Mouse (Mus musculus) midbrain, embryonic 14.5 days (tissue): ENCODE measurements around the gene Ankar. TPM values are rescaled to one million over a fixed set of nuclear protein-coding genes. Genes with fewer than 3 reads are reported as not detected.
A peak's percentile ranks its signal among the peaks of the same experiment; 100 is the strongest.

ENCODE experiments used
- ATAC-seq: fragments of 200-750 bp; cut with Nextera tagmentation; 2 replicates; pipeline ENCODE4 v1.8.0; 2017; ENCODE audit warnings: moderate number of reproducible peaks, moderate library complexity; ENCODE audit not compliant: low FRiP score, low TSS enrichment
- DNase-seq: peaks from one replicate; pipeline ENCODE4 v3.0.0-alpha.2; 2015
- H3K27ac ChIP-seq: fragments of 300-500 bp; sonication (generic); replicated peaks from 2 replicates; pipeline ENCODE4 v1.5.1; 2014; ENCODE audit warnings: mild to moderate bottlenecking, low read depth, low read length, moderate library complexity
- H3K27me3 ChIP-seq: fragments of 300-500 bp; sonication (generic); 2 replicates; pipeline ENCODE4 v1.6.1; 2014; ENCODE audit warnings: low read length, control low read depth, mixed read lengths; ENCODE audit not compliant: control insufficient read depth, insufficient read depth
- H3K36me3 ChIP-seq: fragments of 300-500 bp; sonication (generic); 2 replicates; pipeline ENCODE4 v1.6.1; 2014; ENCODE audit warnings: low read length, control low read depth; ENCODE audit not compliant: control insufficient read depth, insufficient read depth
- H3K4me1 ChIP-seq: fragments of 300-500 bp; sonication (generic); 2 replicates; pipeline ENCODE4 v1.6.1; 2014; ENCODE audit warnings: mild to moderate bottlenecking, antibody characterized with exemption, low read length, control low read depth; ENCODE audit not compliant: control insufficient read depth, insufficient read depth
- H3K4me2 ChIP-seq: fragments of 300-500 bp; sonication (generic); 2 replicates; pipeline ENCODE4 v1.6.1; 2014; ENCODE audit warnings: mild to moderate bottlenecking, low read length, moderate library complexity
- H3K4me3 ChIP-seq: fragments of 300-500 bp; sonication (generic); replicated peaks from 2 replicates; pipeline ENCODE4 v1.5.1; 2014; ENCODE audit warnings: low read depth, low read length
- H3K9ac ChIP-seq: fragments of 300-500 bp; sonication (generic); replicated peaks from 2 replicates; pipeline ENCODE4 v1.6.1; 2014; ENCODE audit warnings: mild to moderate bottlenecking, low read length, moderate library complexity
- H3K9me3 ChIP-seq: fragments of 300-500 bp; sonication (generic); 2 replicates; pipeline ENCODE4 v1.6.1; 2016; ENCODE audit warnings: low read length, control low read depth, mixed read lengths; ENCODE audit not compliant: control insufficient read depth
- WGBS: fragments of 180-500 bp; shearing (Covaris S2); extraction: QIAGEN DNeasy Blood & Tissue Kit; methylation state at CpG from one replicate; pipeline ENCODE4 v1.1.7; 2014; 5-methylcytosine and 5-hydroxymethylcytosine counted together
- polyA plus RNA-seq: library from polyadenylated mRNA; unstranded; fragments of >200 nt; fragmentation: Nextera tagmentation; extraction: Ambion mirVana; gene quantifications from 2 replicates; pipeline ENCODE4 v1.2.1, GENCODE M21; 2014

Gene Ankar
- polyA plus RNA-seq, 1 experiment from 2014 or later = not detected

DNA sequence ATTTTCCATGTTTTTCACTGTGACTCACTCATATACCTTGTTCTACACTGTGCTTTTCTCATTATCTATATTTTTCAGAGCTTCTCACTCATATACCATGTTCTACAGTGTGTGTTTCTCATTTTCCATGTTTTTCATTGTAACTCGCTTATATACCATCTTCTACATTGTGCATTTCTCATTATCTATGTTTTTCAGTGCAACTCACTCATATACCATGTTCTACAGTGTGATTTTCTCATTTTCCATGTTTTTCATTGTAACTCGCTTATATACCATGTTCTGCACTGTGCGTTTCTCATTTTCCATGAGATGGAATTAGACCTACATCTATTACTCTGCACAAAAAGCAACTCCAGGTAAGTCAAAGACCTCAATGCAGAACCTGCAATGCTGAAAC is 4.1 kb downstream of the Ankar start:
- H3K27me3 ChIP-seq = no peaks in the 10 kb centered on the region

DNA sequence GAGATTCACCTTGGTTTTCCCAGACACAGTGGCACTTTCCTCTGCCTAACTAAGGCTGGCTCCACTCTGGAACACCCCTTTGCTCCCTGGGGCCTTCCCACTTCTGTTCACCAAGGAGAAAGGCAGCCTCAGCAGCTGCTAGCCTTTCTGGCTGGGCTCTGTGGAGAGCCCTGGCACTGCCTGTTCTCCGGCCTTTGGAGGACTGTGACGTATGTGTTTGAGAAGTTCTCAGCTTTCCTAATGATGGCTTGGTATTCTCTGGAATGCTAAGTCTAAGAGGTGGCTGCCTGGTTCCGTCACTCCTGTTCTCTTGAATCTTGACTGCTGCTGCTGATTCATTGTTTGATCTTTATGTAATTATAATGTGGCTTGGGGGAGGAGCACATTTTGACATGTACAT is 27.3 kb downstream of the Ankar start:
- WGBS = 42% methylated on average over 3 of the region's 3 CpGs
- no peaks in the 10 kb centered on the region for H3K4me1 ChIP-seq
- H3K4me2 ChIP-seq = no peak overlapping the region
- H3K9me3 ChIP-seq = no peaks in the 10 kb centered on the region
- no peaks in the 10 kb centered on the region for H3K36me3 ChIP-seq
- DNase-seq (no peak), ATAC-seq (no peak)
- H3K4me3 ChIP-seq = no peak overlapping the region
- no peak overlapping the region for H3K27ac ChIP-seq
- H3K27me3 ChIP-seq = no peaks in the 10 kb centered on the region
- no peak overlapping the region for H3K9ac ChIP-seq

More for the DNA sequence above, 4.1 kb downstream of the Ankar start:
- Histone ChIP-seq H3K27ac (no peak overlapping the region), H3K36me3 (no peaks in the 10 kb centered on the region), H3K4me1 (no peaks in the 10 kb centered on the region), H3K9me3 (no peaks in the 10 kb centered on the region), H3K4me2 (no peak overlapping the region), H3K4me3 (no peak overlapping the region), H3K9ac (no peak overlapping the region)
- ATAC-seq (no peak), DNase-seq (no peak)
- 53% methylated on average over 3 of the region's 3 CpGs for WGBS

DNA sequence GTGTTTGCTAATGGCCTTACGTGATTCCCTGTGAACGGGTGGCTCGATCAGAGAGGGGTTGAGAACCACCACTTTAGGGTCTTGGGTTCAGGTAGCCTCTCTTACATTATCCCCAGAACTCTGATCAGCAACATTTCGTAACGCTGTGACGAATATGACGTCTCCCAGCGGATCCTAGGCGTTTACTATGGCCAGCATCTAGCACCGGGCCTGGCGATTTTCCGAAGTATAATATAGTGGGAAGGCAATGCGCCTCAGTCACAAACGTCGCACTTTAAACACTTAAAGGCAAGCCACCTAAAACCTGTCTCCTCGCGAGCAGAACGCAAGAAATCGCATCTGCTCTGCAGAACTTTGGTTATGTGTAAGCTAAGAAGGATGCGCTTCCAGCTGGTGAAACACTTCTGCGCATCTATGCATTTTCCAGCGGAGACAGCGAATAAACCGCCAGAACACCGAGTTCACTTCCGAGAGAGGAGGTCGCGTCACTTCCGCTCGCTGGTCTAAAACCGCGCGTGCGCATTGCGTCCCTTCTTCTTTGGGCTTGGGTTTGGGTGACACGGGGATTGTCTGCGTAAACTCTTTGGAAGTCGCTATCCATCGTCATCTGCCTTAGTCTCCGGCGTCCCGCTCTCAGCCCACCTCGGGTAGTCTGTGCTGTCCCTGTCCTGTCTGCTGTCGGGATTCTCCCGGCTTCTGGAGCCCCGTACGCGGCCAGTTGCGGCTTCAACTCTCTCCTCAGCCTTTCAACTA is 59.5 kb downstream of the Ankar start:
- ATAC-seq (peak; percentile 75), DNase-seq (peak; percentile 95)
- Histone ChIP-seq H3K9me3 (no peaks in the 10 kb centered on the region), H3K27me3 (no peaks in the 10 kb centered on the region), H3K36me3 (no peaks in the 10 kb centered on the region), H3K9ac (no peak overlapping the region), H3K27ac (peak overlapping the region; percentile 67), H3K4me1 (no peaks in the 10 kb centered on the region), H3K4me3 (peak overlapping the region; percentile 30), H3K4me2 (peak overlapping the region; percentile 56)
- WGBS = 39% methylated on average over 49 of the region's 49 CpGs

DNA sequence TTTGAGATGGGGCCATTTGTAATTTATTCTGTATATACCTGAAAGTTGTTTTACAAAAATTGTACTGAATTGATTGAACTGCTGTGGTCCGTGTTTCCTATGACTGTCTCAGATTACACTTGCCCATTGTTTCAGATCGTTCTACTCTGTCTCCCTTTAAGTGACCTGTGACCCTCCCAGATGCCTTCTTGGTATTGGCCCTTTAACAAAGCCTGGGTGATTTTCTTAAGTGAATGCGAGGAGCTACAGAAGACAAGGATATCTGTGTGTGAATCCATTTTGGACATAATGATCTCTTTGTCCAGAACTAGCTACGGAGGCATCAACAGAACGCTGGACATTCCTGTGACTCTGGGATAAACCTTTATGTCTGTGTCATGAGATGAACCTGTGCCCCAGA is 65.2 kb downstream of the Ankar start:
- no peaks in the 10 kb centered on the region for H3K4me1 ChIP-seq
- 18% methylated on average over 5 of the region's 5 CpGs for WGBS
- H3K9ac ChIP-seq = no peak overlapping the region
- DNase-seq (no peak), ATAC-seq (no peak)
- H3K4me3 ChIP-seq = no peak overlapping the region
- no peaks in the 10 kb centered on the region for H3K27me3 ChIP-seq
- no peak overlapping the region for H3K4me2 ChIP-seq
- peaks cover 39% of the 10 kb centered on the region for H3K36me3 ChIP-seq
- no peak overlapping the region for H3K27ac ChIP-seq
- H3K9me3 ChIP-seq = no peaks in the 10 kb centered on the region

DNA sequence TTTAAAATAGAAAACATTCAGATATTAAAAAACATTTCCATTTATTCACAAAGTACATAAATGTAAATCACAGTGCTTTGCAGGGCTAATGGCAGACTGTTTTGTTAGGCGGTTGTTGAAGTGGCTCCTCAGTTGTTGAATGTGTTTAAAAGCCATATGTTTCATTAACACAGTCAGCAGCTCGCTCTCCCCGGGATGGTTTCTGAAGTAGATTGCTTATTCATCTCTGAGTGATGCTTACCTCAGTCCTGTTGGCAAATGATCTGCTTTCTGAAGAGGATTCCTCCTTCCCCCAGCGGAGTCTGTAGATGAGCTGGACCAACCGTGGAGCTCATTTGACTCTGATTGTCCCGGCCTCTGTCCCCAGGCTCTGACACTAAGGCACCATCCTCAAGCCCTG is 88.2 kb downstream of the Ankar start:
- Histone ChIP-seq H3K27ac (no peak overlapping the region), H3K4me1 (no peaks in the 10 kb centered on the region), H3K4me2 (no peak overlapping the region), H3K9me3 (no peaks in the 10 kb centered on the region), H3K4me3 (no peak overlapping the region), H3K36me3 (peaks cover 96% of the 10 kb centered on the region), H3K9ac (no peak overlapping the region), H3K27me3 (no peaks in the 10 kb centered on the region)
- WGBS = 96% methylated on average over 6 of the region's 6 CpGs
- DNase-seq (no peak), ATAC-seq (no peak)

DNA sequence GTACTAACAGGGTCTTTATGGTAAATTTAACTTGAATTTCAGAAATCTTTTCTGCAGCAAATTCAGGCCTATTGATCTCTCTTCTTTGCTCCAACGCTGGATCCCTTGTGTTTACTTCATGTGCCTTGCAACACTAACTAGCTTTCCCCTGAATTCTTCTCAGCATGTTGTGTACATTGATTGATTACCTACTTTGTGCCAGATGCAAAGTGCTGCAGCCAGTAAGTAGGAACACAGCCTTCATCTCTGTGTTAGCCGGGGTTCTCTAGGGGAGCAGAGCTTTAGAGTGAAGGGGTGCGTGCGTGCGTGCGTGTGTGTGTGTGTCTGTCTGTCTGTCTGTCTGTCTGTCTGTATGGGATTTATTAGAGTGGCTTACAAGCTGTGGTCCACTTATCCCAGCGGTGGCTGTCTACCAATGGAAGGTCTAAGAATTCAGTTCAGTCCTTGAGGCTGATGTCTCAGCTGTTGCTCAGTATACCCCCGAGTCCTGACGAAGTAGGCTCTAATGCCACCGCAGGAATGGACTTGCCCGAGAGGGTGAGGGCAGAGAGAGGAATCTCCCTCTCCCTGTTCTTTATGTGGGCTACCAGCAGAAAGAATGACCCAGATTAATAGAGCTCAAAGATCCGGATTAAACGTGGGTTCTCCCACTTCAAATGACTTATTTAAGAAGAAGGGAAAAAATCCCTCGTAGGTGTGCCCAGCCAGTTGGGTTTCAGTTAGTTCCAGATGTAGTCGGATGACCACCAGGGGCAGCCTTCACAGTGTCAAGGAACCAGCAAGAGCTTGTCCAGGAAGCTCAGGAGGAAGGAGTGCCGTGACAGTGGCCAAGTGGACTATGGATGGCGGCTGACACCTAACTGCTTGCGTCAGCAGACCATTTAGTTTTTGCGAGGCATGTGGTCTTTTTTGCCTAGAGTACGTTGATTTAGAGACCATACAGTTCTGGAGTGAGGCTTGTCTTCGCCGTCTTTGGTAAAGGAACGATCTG is 90.2 kb downstream of the Ankar start:
- Histone ChIP-seq H3K4me1 (no peaks in the 10 kb centered on the region), H3K27ac (no peak overlapping the region), H3K27me3 (no peaks in the 10 kb centered on the region), H3K4me3 (no peak overlapping the region), H3K9me3 (no peaks in the 10 kb centered on the region), H3K9ac (no peak overlapping the region), H3K4me2 (no peak overlapping the region), H3K36me3 (peaks cover 93% of the 10 kb centered on the region)
- DNase-seq (peak; percentile 12), ATAC-seq (no peak)
- WGBS = 90% methylated on average over 23 of the region's 23 CpGs

DNA sequence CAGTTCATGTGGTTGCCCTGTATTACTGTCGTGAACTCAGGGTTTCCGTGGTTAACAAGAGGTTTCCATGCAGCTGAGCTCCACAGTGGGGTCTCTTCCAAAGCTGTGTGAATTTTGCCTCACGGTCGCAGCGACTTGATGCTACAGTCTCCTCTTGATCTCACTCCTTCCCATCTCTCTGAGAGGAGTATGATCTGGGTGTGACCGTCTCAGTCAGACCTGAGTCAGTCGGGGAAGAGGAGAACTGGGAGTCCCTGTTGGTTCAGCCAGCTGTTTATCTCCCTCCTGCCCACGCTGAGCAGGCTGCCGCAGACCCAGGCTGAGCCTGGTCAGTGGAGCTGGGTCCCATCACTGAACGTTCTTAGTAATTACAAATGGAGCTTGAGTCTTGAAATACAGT is 91.2 kb downstream of the Ankar start:
- no peak for DNase-seq
- H3K9me3 ChIP-seq = no peaks in the 10 kb centered on the region
- no peak overlapping the region for H3K9ac ChIP-seq
- WGBS = 90% methylated on average over 10 of the region's 10 CpGs
- no peak overlapping the region for H3K4me2 ChIP-seq
- H3K4me1 ChIP-seq = no peaks in the 10 kb centered on the region
- no peak overlapping the region for H3K27ac ChIP-seq
- no peak for ATAC-seq
- H3K4me3 ChIP-seq = no peak overlapping the region
- no peaks in the 10 kb centered on the region for H3K27me3 ChIP-seq
- H3K36me3 ChIP-seq = peaks cover 90% of the 10 kb centered on the region

DNA sequence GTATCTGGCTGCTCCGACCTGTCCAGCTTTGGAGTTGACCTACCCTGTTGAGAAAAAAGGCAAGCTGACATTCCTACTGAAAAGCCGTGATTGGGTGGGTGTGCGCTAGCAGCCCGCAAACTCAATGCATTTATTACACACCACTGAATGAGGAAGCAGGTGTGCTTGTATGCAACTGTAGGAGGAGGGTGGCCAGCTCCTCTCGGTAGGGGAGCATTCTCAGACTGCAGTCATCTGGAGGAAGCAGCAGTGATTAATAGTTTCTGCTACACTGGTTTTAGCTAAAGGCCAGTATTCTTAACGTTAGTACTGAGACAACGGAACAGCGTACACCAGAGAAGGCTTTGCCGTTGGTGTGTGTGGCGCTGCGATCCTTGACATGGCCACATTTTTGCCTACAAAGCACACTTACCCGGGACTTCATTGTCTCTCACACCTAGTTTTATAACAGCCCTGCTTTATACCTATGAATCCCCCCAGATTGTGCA is 94.1 kb downstream of the Ankar start:
- H3K36me3 ChIP-seq = peaks cover 79% of the 10 kb centered on the region
- ATAC-seq = no peak

More for the DNA sequence above, 94.1 kb downstream of the Ankar start:
- no peak overlapping the region for H3K27ac ChIP-seq
- no peaks in the 10 kb centered on the region for H3K4me1 ChIP-seq
- no peak overlapping the region for H3K4me2 ChIP-seq
- DNase-seq = no peak
- H3K9ac ChIP-seq = no peak overlapping the region
- H3K9me3 ChIP-seq = no peaks in the 10 kb centered on the region
- H3K27me3 ChIP-seq = no peaks in the 10 kb centered on the region
- 88% methylated on average over 12 of the region's 12 CpGs for WGBS
- H3K4me3 ChIP-seq = no peak overlapping the region
